Mouse (Mus musculus) gastrocnemius, postnatal 10 days (tissue): ENCODE measurements around the gene Bahcc1. TPM values are rescaled to one million over a fixed set of nuclear protein-coding genes. Genes with fewer than 3 reads are reported as not detected.

Experiments
- DNase-seq: peaks from one replicate; pipeline ENCODE4 v3.0.0; 2021; ENCODE audit warnings: mixed read lengths
- total RNA-seq, 2 experiments: library from RNA; stranded (reverse); gene quantifications; 2 replicates each; pipeline ENCODE4 v1.2.3; 2021

The Bahcc1 gene
- total RNA-seq, 2 experiments from 2014 or later = 6.4 to 10.5 TPM

DNA sequence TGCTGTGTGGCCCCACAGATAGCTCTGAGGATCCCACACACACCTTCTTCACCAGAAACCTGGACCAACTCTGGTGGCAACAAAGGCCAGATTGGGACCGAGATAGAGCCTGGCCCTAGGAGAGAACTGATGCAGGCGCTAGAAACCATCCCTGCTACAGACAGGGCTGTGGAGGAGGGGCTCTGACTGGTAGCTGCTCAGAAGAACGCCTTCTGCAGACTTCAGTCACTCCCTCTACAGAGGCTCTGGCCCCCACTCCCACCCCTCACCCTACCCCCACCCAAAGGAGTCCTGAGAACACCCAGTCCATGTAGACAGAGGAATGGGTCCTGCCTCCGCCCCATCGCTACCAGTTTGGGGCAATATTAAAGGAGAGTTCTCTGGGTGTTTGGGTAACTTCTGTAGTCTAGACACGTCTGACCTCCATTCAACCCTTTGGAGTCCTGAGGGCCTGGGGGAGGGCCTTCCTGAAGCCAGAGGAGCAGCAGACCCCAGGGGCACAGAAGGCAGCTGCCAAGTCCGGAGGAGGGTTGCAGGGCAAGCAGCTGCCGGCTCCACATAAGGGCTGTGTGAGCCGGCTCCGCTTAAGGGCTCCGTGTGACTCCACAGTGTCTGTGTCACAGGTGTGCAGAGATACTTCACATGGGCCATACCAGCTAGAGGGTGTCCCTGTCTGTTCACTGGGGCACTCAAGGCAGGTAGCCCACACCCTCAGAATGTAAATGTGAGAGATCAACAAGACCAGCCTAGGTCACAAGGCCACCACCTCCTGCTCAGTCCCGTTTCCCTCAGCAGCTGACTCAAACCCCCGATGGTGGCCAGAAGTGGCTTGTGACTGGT, 63.8 kb downstream of the Bahcc1 start:
- no peak for DNase-seq

DNA sequence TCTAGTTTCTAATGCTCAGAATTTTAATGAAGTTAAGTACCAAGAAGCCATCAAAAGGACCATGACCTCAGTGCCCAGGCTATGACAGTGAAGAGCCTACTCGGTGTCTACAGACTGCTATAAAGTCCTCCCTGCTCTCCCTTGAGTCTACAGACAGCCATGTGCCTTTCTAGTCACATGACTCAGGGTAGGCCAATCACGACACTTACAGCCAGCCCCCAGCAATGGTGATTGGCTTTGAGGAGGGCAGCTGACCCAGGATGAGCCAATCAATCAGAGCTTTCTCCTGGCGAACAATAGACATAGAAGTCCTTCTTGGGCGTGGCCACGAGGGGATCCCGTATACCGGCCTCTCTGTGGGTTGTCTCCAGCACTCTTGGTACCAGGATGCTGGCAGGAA, 65.0 kb downstream of the Bahcc1 start:
- no peak for DNase-seq

DNA sequence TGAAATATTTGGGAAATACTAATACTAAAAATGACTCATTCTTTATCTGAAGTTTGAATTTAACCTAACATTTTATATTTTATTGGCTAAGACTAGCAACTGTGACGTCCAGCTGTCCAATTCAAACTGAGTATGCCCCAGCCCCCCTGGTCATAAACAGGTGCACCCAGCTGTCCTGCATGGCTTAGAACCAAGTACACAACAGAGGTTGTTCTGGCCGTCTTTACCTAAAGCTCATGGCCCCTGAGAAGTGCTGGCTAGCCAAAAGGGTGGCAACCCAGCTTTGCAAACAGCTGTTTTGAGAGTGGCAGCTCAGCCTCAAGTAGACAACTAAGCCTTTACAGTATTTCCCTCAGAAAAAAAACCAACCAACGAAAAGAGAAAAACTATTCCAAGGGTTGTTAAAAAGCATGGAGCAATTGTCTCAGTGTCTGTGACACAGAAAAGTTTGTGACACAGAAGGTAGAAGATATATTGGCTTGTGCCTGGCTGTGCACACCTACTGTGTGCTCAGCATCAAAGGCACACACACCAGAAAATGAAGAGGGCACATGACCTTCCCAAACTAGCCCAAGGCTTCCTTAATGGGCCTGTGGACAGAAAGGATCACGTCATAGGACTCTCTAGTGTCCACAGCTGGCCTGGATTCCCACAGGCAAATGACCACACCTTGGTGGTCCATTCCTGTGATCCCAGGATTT, 65.8 kb downstream of the Bahcc1 start:
- DNase-seq = no peak

DNA sequence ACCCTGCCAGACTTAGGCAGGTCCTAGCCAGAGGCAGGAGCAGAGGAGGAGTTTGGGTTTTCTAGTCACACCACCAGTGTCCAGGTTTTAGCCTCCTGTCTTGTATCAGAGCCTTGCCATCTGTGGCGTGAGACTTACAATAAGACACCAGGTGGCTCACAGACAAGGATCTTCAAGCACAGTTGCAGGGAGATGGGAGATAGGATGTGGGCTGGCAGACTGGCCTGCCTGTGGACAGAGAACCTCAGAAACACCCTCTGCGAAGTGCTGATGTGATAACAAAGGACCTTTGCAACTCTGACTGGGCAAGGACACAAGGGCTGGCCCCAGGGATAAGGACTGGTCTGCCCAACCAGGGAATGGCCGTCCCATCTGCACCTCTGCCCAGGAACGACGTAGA, 66.7 kb downstream of the Bahcc1 start:
- no peak for DNase-seq

DNA sequence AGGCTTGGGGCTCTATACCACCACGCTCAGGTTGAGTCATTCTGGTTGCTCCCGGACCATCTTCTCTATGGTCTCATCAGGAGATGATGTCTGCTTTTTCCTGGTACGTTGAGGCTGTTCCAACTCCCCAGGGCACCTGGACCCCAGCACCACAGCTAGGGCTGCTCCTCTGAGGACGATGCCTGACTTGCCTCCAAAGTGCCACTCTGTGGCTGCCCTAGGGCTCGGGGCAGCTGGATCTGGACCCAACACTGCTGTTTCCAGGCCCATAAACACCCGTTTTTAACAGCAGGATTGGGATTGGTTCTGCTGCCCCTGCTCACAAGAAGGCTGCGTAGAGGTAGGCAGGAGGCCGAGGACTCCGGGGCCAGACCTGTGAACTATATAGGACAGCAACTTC, 70.4 kb downstream of the Bahcc1 start:
- no peak for DNase-seq

DNA sequence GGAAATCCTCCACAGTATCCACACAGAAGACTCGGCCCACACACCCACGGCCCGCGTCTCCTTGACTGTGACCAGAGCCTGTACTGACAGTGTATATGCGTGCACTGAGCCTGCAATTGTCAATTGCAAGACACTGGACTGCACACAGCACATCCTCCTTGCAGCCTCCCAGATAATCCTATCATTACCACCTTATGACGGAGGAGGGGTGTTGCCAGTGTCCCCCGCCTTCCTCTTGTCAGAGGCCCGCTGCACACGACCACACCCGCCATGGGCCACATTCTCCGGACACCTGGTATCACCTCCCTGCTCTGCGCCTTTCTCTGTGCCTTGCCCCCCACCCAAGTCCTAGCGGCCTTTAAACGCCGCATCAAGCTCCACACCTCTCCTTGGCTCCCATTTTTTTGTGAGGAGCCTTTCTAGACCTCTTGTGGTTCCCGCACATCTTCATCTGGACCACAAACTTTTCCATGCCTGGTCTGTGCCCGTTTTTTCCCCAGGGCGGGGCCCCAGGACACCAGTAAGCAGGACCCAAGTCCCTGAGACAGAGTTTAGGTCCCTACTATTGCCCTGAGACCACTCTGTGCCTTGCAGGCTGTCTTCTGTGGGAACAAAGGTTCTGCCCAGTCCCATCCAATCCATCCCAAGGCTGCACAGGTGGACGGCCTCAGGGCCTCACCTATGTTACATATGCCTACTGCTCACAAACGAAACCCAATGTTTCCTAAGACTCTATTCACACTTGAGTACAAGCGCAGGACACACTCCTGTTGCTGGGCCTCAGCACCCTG, 71.0 kb downstream of the Bahcc1 start:
- DNase-seq = no peak

GRCm38 (mm10) chr11:120304350-120304694, 71.6 kb downstream of the Bahcc1 start:
- no peak for DNase-seq

GRCm38 (mm10) chr11:120304886-120305534, 72.3 kb downstream of the Bahcc1 start:
- DNase-seq = peak; percentile 82

- DNase-seq = no peak
Measured at GRCm38 (mm10) chr11:120305535-120306365, 73.0 kb downstream of the Bahcc1 start.

DNA sequence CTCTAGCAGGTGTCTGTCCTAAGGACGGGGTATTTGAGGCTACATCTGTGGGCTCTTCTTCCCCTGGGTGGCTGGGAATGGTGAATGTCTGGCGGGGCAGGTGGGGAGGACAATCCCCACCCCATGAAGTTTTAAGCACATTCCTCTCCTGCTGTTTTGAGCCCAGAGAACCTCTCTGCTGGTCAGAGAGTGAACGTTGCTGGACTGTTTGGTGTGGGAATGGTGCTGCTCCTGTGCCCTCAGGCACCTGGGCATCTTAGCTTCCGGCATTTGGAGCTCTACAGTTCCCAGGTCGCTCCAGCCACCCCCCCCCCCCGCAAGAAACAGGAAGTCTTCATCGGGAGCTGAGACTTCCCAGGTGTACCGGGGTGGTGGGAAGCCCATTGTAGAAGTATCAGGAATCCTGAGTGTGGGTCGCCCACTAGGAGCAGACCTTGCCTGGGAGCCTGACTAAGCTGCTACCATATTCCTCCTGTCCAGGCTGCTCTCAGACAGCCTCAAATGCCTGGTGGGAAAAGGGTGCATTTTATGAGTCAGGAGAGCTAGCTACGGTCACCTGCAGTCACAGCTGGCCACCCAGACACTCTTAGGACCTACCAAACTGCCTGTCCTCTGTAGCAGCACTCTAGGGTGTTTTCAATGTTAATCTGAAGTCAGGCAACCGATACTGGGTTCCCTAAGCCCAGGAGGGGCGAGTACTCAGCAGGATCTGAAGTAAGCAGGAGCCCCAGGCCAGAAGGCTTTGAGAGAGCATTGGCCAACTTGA, 73.8 kb downstream of the Bahcc1 start:
- peak; percentile 2 for DNase-seq

- DNase-seq = peak; percentile 14
Measured at GRCm38 (mm10) chr11:120307132-120307413, 74.3 kb downstream of the Bahcc1 start.

- peak; percentile 97 for DNase-seq
Measured at GRCm38 (mm10) chr11:120307566-120308430, 75.1 kb downstream of the Bahcc1 start.

DNA sequence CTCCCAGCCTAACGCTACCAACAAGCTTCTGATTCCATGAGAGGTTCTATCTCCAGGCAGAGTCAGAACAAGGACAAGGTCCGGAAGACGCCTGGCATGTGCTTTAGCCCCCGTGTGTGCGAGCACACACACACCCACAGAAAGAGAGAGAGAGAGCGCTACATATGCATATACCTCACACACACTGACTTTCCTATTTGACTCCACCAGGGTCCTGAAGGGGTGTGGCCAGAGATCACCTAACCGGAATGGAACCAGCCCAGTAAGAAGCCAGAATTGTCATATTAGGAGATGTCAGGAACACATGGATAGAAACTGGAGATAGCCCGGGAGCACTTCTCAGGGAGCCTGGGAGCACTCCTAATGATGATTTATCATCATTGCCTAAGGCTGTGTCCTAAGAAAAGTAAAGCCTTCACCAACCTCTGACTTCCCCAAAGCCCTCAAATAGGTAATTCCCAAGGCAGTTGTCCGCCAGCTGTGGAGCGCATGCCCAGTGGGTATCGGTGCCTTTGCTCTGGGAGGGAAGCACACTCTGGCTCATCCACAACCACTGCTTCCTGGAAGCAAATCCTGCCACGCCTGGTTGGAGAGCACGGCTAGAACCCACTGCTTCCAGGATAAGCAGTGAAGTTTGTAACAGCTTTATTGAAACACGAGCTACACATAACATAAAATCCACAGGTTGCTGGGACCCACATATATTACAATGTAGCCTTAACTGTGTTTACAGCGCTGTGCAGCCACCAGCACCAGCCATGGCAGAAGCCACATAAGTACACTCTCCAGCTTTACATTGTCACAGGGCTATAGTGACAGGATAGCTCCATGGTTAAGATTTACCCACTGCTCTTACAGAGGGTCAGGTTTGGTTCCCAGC, 75.9 kb downstream of the Bahcc1 start:
- DNase-seq = peak; percentile 3

DNA sequence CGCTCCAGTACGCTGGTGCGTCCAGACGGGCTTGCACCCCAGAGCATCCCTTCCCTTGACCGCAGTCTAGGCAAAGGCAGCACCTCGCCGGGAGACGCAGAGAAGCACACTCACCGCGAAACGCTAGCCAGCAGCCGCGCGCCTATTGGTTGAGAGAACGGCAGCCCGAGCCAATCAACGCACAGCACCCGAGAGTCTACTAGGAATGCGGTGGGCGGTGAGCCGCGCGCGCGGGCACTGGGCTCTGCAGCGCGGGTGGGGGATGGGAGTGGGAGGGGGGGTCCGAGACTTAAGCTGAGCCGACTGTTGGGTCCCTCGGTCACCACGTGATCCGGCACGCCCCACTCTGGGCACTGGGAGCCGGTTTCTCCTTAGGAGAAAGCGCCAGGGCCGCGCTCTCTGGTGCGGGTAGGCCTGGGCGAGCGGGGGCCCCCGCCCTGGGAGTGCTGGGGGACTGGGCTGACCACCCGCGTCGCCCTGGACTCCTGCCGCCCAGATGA, 78.1 kb downstream of the Bahcc1 start:
- peak; percentile 88 for DNase-seq

GRCm38 (mm10) chr11:120311561-120311960, 78.8 kb downstream of the Bahcc1 start:
- DNase-seq = peak; percentile 12

DNA sequence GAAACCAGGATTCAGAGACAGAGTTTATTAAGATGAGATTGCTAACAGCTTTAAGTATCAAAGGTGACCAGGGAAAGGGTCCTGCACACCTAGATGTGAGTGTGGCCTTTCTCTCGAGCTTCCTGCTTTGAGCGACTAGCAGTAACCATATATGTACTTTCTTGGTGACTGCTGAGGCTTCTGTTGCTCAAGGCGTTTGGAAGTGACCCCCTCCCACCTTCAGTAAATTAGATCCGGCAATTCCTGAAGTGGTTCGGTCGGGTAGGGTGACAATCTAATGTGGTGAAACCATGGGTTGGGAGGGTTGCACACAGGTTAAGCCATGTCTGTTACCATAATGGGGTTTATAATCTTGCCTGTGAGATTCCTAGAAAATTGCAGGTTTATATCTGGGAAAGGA, 79.3 kb downstream of the Bahcc1 start:
- DNase-seq = peak; percentile 1

- DNase-seq = peak; percentile 3
Measured at GRCm38 (mm10) chr11:120313906-120314685, 81.3 kb downstream of the Bahcc1 start.
